Mouse (Mus musculus) stomach, embryonic 16.5 days (tissue): Measurements from ENCODE around the gene Wdsub1. TPM values are rescaled to one million over a fixed set of nuclear protein-coding genes. Genes with fewer than 3 reads are reported as not detected.
"Not testable (repeated sequence)": the region's sequence is repeated elsewhere in the genome, so short reads cannot be mapped to it uniquely, and the experiment has no call there.

Source experiments
- ATAC-seq: fragments of 200-750 bp; cut with Nextera tagmentation; 2 replicates; pipeline ENCODE4 v1.8.0; 2017; ENCODE audit warnings: moderate number of reproducible peaks, moderate TSS enrichment; ENCODE audit not compliant: insufficient read depth, low FRiP score
- H3K27ac ChIP-seq: fragments of 300-500 bp; sonication (generic); 2 replicates; pipeline ENCODE4 v1.5.1; 2014; ENCODE audit warnings: low read length
- H3K27me3 ChIP-seq: fragments of 300-500 bp; sonication (generic); 2 replicates; pipeline ENCODE4 v1.6.1; 2014; ENCODE audit warnings: low read length, control low read depth, mixed read lengths; ENCODE audit not compliant: control insufficient read depth, insufficient read depth
- H3K36me3 ChIP-seq: fragments of 300-500 bp; sonication (generic); 2 replicates; pipeline ENCODE4 v1.6.1; 2014; ENCODE audit warnings: low read length; ENCODE audit not compliant: control insufficient read depth, insufficient read depth
- H3K4me1 ChIP-seq: fragments of 300-500 bp; sonication (generic); 2 replicates; pipeline ENCODE4 v1.6.1; 2014; ENCODE audit warnings: low read length, control low read depth, mixed read lengths; ENCODE audit not compliant: control insufficient read depth, insufficient read depth
- H3K4me2 ChIP-seq: fragments of 300-500 bp; sonication (generic); 2 replicates; pipeline ENCODE4 v1.6.1; 2014; ENCODE audit warnings: low read depth, low read length, mixed read lengths
- H3K4me3 ChIP-seq: fragments of 300-500 bp; sonication (generic); replicated peaks from 2 replicates; pipeline ENCODE4 v1.5.1; 2014; ENCODE audit warnings: mild to moderate bottlenecking, low read length
- H3K9ac ChIP-seq: fragments of 300-500 bp; sonication (generic); 2 replicates; pipeline ENCODE4 v1.6.1; 2014; ENCODE audit warnings: low read length
- H3K9me3 ChIP-seq: fragments of 300-500 bp; sonication (generic); replicated peaks from 2 replicates; pipeline ENCODE4 v1.6.1; 2016; ENCODE audit warnings: low read length, control low read depth; ENCODE audit not compliant: control insufficient read depth
- WGBS: fragments of 180-500 bp; shearing (Covaris S2); extraction: QIAGEN DNeasy Blood & Tissue Kit; methylation state at CpG from one replicate; pipeline ENCODE4 v1.1.7; 2014; 5-methylcytosine and 5-hydroxymethylcytosine counted together
- polyA plus RNA-seq: library from polyadenylated mRNA; unstranded; fragments of >200 nt; fragmentation: Nextera tagmentation; extraction: Ambion mirVana; gene quantifications from 2 replicates; pipeline ENCODE4 v1.2.1, GENCODE M21; 2015

Wdsub1 gene
- polyA plus RNA-seq, 1 experiment from 2014 or later = 34.8 TPM

GRCm38 (mm10) chr2:59852916-59853315 is 29.5 kb downstream of the Wdsub1 start:
- Histone ChIP-seq H3K4me2 (no peak overlapping the region), H3K4me1 (no peaks in the 10 kb centered on the region), H3K27ac (no peak overlapping the region), H3K27me3 (no peaks in the 10 kb centered on the region), H3K4me3 (no peak overlapping the region), H3K36me3 (no peaks in the 10 kb centered on the region), H3K9me3 (no peaks in the 10 kb centered on the region), H3K9ac (no peak overlapping the region)
- 90% methylated on average over 11 of the region's 11 CpGs for WGBS
- ATAC-seq = no peak

- not testable (repeated sequence) for H3K4me3 ChIP-seq, ATAC-seq, H3K27ac ChIP-seq, H3K9ac ChIP-seq, H3K27me3 ChIP-seq, H3K4me2 ChIP-seq, H3K4me1 ChIP-seq, H3K36me3 ChIP-seq, H3K9me3 ChIP-seq
- WGBS = 71% methylated on average over 3 of the region's 5 CpGs
These were observed 30.5 kb downstream of the Wdsub1 start for GRCm38 (mm10) chr2:59851885-59852284.

- Histone ChIP-seq H3K9ac (no peak overlapping the region), H3K4me2 (no peak overlapping the region), H3K27me3 (no peaks in the 10 kb centered on the region), H3K27ac (no peak overlapping the region), H3K36me3 (peaks cover 13% of the 10 kb centered on the region; the same call in 1 of the 2 replicates), H3K9me3 (no peaks in the 10 kb centered on the region), H3K4me1 (peaks cover 4% of the 10 kb centered on the region; the same call in 1 of the 2 replicates), H3K4me3 (no peak overlapping the region)
- WGBS = 89% methylated on average over 6 of the region's 6 CpGs
- ATAC-seq = no peak
These were observed 38.5 kb downstream of the Wdsub1 start for GRCm38 (mm10) chr2:59843848-59844247.

- ATAC-seq = no peak
- 89% methylated on average over 21 of the region's 21 CpGs for WGBS
- Histone ChIP-seq H3K4me1 (peaks cover 4% of the 10 kb centered on the region; the same call in 1 of the 2 replicates), H3K9me3 (no peaks in the 10 kb centered on the region), H3K4me2 (no peak overlapping the region), H3K9ac (no peak overlapping the region), H3K4me3 (no peak overlapping the region), H3K27me3 (no peaks in the 10 kb centered on the region), H3K27ac (no peak overlapping the region), H3K36me3 (peaks cover 16% of the 10 kb centered on the region; the same call in 1 of the 2 replicates)
These were observed 39.2 kb downstream of the Wdsub1 start for GRCm38 (mm10) chr2:59843156-59843555.

GRCm38 (mm10) chr2:59842556-59843008 is 39.8 kb downstream of the Wdsub1 start:
- Histone ChIP-seq H3K27ac (peak overlapping the region; percentile 90), H3K9ac (no peak overlapping the region), H3K27me3 (no peaks in the 10 kb centered on the region), H3K4me2 (no peak overlapping the region), H3K4me1 (peaks cover 4% of the 10 kb centered on the region; the same call in 1 of the 2 replicates), H3K9me3 (no peaks in the 10 kb centered on the region), H3K4me3 (no peak overlapping the region), H3K36me3 (peaks cover 21% of the 10 kb centered on the region; the same call in 1 of the 2 replicates)
- 76% methylated on average over 6 of the region's 6 CpGs for WGBS
- ATAC-seq = no peak

GRCm38 (mm10) chr2:59841944-59842343 is 40.4 kb downstream of the Wdsub1 start:
- WGBS = 66% methylated on average over 11 of the region's 11 CpGs
- peak; percentile 57; the same call in 1 of the 2 replicates for ATAC-seq
- no peaks in the 10 kb centered on the region for H3K9me3 ChIP-seq

GRCm38 (mm10) chr2:59841189-59841939 is 41.0 kb downstream of the Wdsub1 start:
- Histone ChIP-seq H3K27me3 (no peaks in the 10 kb centered on the region), H3K4me2 (peak overlapping the region; percentile 36), H3K9me3 (no peaks in the 10 kb centered on the region), H3K27ac (peak overlapping the region; percentile 90), H3K4me1 (peaks cover 4% of the 10 kb centered on the region; the same call in 1 of the 2 replicates), H3K36me3 (peaks cover 28% of the 10 kb centered on the region; the same call in 1 of the 2 replicates), H3K4me3 (no peak overlapping the region), H3K9ac (0 out of 2 replicates have a peak overlapping the region, but pooled peaks have one; percentile 46)
- 56% methylated on average over 11 of the region's 12 CpGs for WGBS
- peak; percentile 85; the same call in 1 of the 2 replicates for ATAC-seq

More at GRCm38 (mm10) chr2:59841944-59842343, 40.4 kb downstream of the Wdsub1 start:
- H3K4me1 ChIP-seq = peaks cover 4% of the 10 kb centered on the region; the same call in 1 of the 2 replicates
- 0 out of 2 replicates have a peak overlapping the region, but pooled peaks have one; percentile 46 for H3K9ac ChIP-seq
- no peak overlapping the region for H3K4me3 ChIP-seq
- peak overlapping the region; percentile 36 for H3K4me2 ChIP-seq
- peaks cover 26% of the 10 kb centered on the region; the same call in 1 of the 2 replicates for H3K36me3 ChIP-seq
- H3K27me3 ChIP-seq = no peaks in the 10 kb centered on the region
- peak overlapping the region; percentile 90 for H3K27ac ChIP-seq

- 57% methylated on average over 4 of the region's 4 CpGs for WGBS
These were observed 42.2 kb downstream of the Wdsub1 start for GRCm38 (mm10) chr2:59840191-59840590.

GRCm38 (mm10) chr2:59839755-59840154 is 42.6 kb downstream of the Wdsub1 start:
- 70% methylated on average over 2 of the region's 2 CpGs for WGBS
- Histone ChIP-seq H3K27me3 (no peaks in the 10 kb centered on the region), H3K4me2 (no peak overlapping the region), H3K9ac (no peak overlapping the region), H3K27ac (no peak overlapping the region), H3K9me3 (no peaks in the 10 kb centered on the region), H3K36me3 (peaks cover 31% of the 10 kb centered on the region; the same call in 1 of the 2 replicates), H3K4me1 (peaks cover 4% of the 10 kb centered on the region; the same call in 1 of the 2 replicates), H3K4me3 (no peak overlapping the region)
- ATAC-seq = no peak

More at GRCm38 (mm10) chr2:59840191-59840590, 42.2 kb downstream of the Wdsub1 start:
- no peaks in the 10 kb centered on the region for H3K27me3 ChIP-seq
- no peak overlapping the region for H3K9ac ChIP-seq
- no peak overlapping the region for H3K4me2 ChIP-seq
- peaks cover 31% of the 10 kb centered on the region; the same call in 1 of the 2 replicates for H3K36me3 ChIP-seq
- no peak overlapping the region for H3K27ac ChIP-seq
- H3K4me3 ChIP-seq = no peak overlapping the region
- no peaks in the 10 kb centered on the region for H3K9me3 ChIP-seq
- no peak for ATAC-seq
- peaks cover 4% of the 10 kb centered on the region; the same call in 1 of the 2 replicates for H3K4me1 ChIP-seq
